Mouse (Mus musculus): ENCODE measurements at regions not wholly inside any gene's neighbourhood (a gene's known extent, or its start where the extent isn't known, plus 50 kb on each side); places are given as distances from the start of the nearest gene placed in this dataset.
A peak's percentile ranks its signal among the peaks of the same experiment; 100 is the strongest.

GRCm38 (mm10) chrX:80799740-80800139 lies 270.8 kb upstream of the Tmem47 start:
- no peak for DNase-seq (ENCODE audit: low spot score in 2 of 2)

GRCm38 (mm10) chrX:80800271-80800670 lies 270.2 kb upstream of the Tmem47 start:
- DNase-seq (ENCODE audit: low spot score in 2 of 2), result peak; percentile 11 to 12

All from left cerebral cortex, adult 18-20 months (tissue).